ENCODE assay signal across 9 mouse cellular contexts in genomic region chr5:115192828-115193195, GRCm38 (mm10). TPM values are rescaled to one million over a fixed set of nuclear protein-coding genes. Genes with fewer than 3 reads are reported as not detected.
DNase-seq lines count a peak whose midpoint lies in the region; ATAC-seq and TF ChIP-seq lines count a peak whose summit lies in the region.
"Had no signal": no experiment of that assay in that cellular context is flagged by ENCODE, and none has a peak within 500 bp of the region (broad histone marks: within the 10 kb centered on the region; RNA-seq: fewer than 3 reads in every experiment).

No protein-coding gene starts in this region.

- TF ChIP-seq POLR2A in myocyte (IDR thresholded peaks at IDR 0.05; ENCODE audit: insufficient read length, low read depth) = no peak

- 24% methylated on average over 7 of the region's 7 CpGs for WGBS in heart, postnatal 0 days
- 10% methylated on average over 7 of the region's 7 CpGs for WGBS in embryonic facial prominence, embryonic 12.5 days
- WGBS in hindbrain, postnatal 0 days = 9% methylated on average over 7 of the region's 7 CpGs

- no peak overlapping the region for H3K27ac ChIP-seq in heart, postnatal 0 days (ENCODE audit: low read depth)
- no peak overlapping the region for H3K27ac ChIP-seq in embryonic facial prominence, embryonic 12.5 days
- no peak overlapping the region for H3K27ac ChIP-seq in hindbrain, postnatal 0 days

- H3K4me1 ChIP-seq in heart, postnatal 0 days (ENCODE audit: control insufficient read depth, insufficient read depth) = peaks cover 10% of the 10 kb centered on the region
- H3K4me1 ChIP-seq in embryonic facial prominence, embryonic 12.5 days = peaks cover 28% of the 10 kb centered on the region
- H3K4me1 ChIP-seq in hindbrain, postnatal 0 days (ENCODE audit: insufficient read depth, low read length) = peaks cover 12% of the 10 kb centered on the region

- peak overlapping the region; percentile 94; the same call in 1 of the 2 replicates for H3K4me2 ChIP-seq in heart, postnatal 0 days (ENCODE audit: low read depth, low read length)
- peak overlapping the region; percentile 100 for H3K4me2 ChIP-seq in embryonic facial prominence, embryonic 12.5 days (replicated peaks)
- H3K4me2 ChIP-seq in hindbrain, postnatal 0 days (ENCODE audit: low read depth, low read length) = peak overlapping the region; percentile 97
- peak overlapping the region; percentile 18 for H3K4me2 ChIP-seq in myocyte (ENCODE audit: low read depth)

- no peak for TF ChIP-seq EP300 in heart, postnatal 0 days (IDR thresholded peaks at IDR 0.05; ENCODE audit: low read depth)

- H3K4me3 ChIP-seq in heart, postnatal 0 days (ENCODE audit: low read depth, low read length) = peak overlapping the region; percentile 60; the same call in 1 of the 2 replicates
- peak overlapping the region; percentile 64 for H3K4me3 ChIP-seq in embryonic facial prominence, embryonic 12.5 days
- H3K4me3 ChIP-seq in hindbrain, postnatal 0 days (ENCODE audit: low read length) = peak overlapping the region; percentile 62
- H3K4me3 ChIP-seq in myocyte = no peak overlapping the region

- H3K9ac ChIP-seq in heart, postnatal 0 days (replicated peaks; ENCODE audit: low read depth, low read length) = no peak overlapping the region
- no peak overlapping the region for H3K9ac ChIP-seq in embryonic facial prominence, embryonic 12.5 days
- H3K9ac ChIP-seq in hindbrain, postnatal 0 days (replicated peaks; ENCODE audit: low read length) = peak overlapping the region; percentile 76

- no peaks in the 10 kb centered on the region for H3K36me3 ChIP-seq in heart, postnatal 0 days (replicated peaks; ENCODE audit: control insufficient read depth, insufficient read depth, low read length)
- H3K36me3 ChIP-seq in embryonic facial prominence, embryonic 12.5 days = no peaks in the 10 kb centered on the region
- H3K36me3 ChIP-seq in hindbrain, postnatal 0 days (ENCODE audit: insufficient read depth, low read length) = no peaks in the 10 kb centered on the region
- H3K36me3 ChIP-seq in myocyte (ENCODE audit: control insufficient read depth, insufficient read depth) = no peaks in the 10 kb centered on the region

- H3K79me2 ChIP-seq in myocyte (ENCODE audit: control insufficient read depth, insufficient read depth) = no peaks in the 10 kb centered on the region

- no peaks in the 10 kb centered on the region for H3K9me3 ChIP-seq in heart, postnatal 0 days (replicated peaks; ENCODE audit: control insufficient read depth, low read length)
- H3K9me3 ChIP-seq in embryonic facial prominence, embryonic 12.5 days = no peaks in the 10 kb centered on the region
- H3K9me3 ChIP-seq in hindbrain, postnatal 0 days (ENCODE audit: low read length) = no peaks in the 10 kb centered on the region

- H3ac ChIP-seq in myocyte (ENCODE audit: control insufficient read depth, insufficient read length) = no peak overlapping the region

- no peak for DNase-seq in heart, postnatal 0 days (ENCODE audit: low spot score)
- no peak for DNase-seq in heart, postnatal 10 days
- no peak for DNase-seq in hindbrain, postnatal 0 days (ENCODE audit: low spot score)
- no peak for DNase-seq in left cerebral cortex, adult 18-20 months (ENCODE audit: low spot score in 2 of 2)
- DNase-seq in right cerebral cortex, postnatal 14 days = no peak

- intact Hi-C loops in heart, postnatal 10 days (cut with DNase I) = no loop called here

- no peak for ATAC-seq in heart, postnatal 0 days (ENCODE audit: insufficient read depth, low read depth)
- ATAC-seq in embryonic facial prominence, embryonic 12.5 days (ENCODE audit: insufficient number of reproducible peaks, insufficient read depth, low FRiP score, low TSS enrichment) = no peak
- ATAC-seq in hindbrain, postnatal 0 days = no peak
- no peak for ATAC-seq in erythroid progenitor cell, adult 5-6 weeks (replicated peaks; ENCODE audit: low FRiP score, poor library complexity, severe bottlenecking)

- no peak for TF ChIP-seq CTCF in heart, postnatal 0 days (IDR thresholded peaks at IDR 0.05; ENCODE audit: low read depth)
- no peak for TF ChIP-seq CTCF in hindbrain, postnatal 0 days (IDR thresholded peaks at IDR 0.05; ENCODE audit: low read depth)

- peaks cover 65% of the 10 kb centered on the region for H3K27me3 ChIP-seq in heart, postnatal 0 days (ENCODE audit: control insufficient read depth, insufficient read depth, low read length)
- peaks cover 70% of the 10 kb centered on the region for H3K27me3 ChIP-seq in embryonic facial prominence, embryonic 12.5 days
- peaks cover 12% of the 10 kb centered on the region; the same call in 1 of the 2 replicates for H3K27me3 ChIP-seq in hindbrain, postnatal 0 days (ENCODE audit: insufficient read depth, low read length)
- peaks cover 61% of the 10 kb centered on the region for H3K27me3 ChIP-seq in myocyte (ENCODE audit: control insufficient read depth, insufficient read depth, insufficient read length)

TF ChIP-seq in myocyte, 11 proteins besides CTCF, POLR2A, EP300 and RAD21:
- TF ChIP-seq MYOD1 (IDR thresholded peaks at IDR 0.05; ENCODE audit: control insufficient read depth in 1 of 3, insufficient read length in 2 of 3, low read depth in 2 of 3) (no peak), POLR2AphosphoS2 (IDR thresholded peaks at IDR 0.05; ENCODE audit: insufficient read length, low read depth) (no peak), USF1 (IDR thresholded peaks at IDR 0.05; ENCODE audit: low read depth) (no peak), MYOG (IDR thresholded peaks at IDR 0.05; ENCODE audit: control insufficient read depth in 1 of 3, insufficient read depth in 1 of 3, insufficient read length in 2 of 3, low read depth in 2 of 3) (no peak), TCF3 (IDR thresholded peaks at IDR 0.05; ENCODE audit: insufficient read length, low read depth) (no peak)

RNA-seq across cellular contexts. Expression of gene Cabp1, which starts 1.4 kb away (rescaled TPM):
- 0.39 and 4.1 TPM in 2 replicates for total RNA-seq in heart, postnatal 0 days (2014; rRNA removed; ENCODE audit: low replicate concordance)
- 0.78 and 0.96 TPM in 2 replicates for polyA plus RNA-seq in heart, postnatal 0 days (2015; fragmentation: Nextera tagmentation; extraction: Ambion mirVana)
- 1 to 10 TPM; 6.4 to 6.6 TPM for total RNA-seq in heart, postnatal 10 days (2021)
- 2.6 and 4.7 TPM in 2 replicates for polyA plus RNA-seq in embryonic facial prominence, embryonic 12.5 days (2016; fragmentation: Nextera tagmentation; extraction: Ambion mirVana)
- 21.4 and 34.6 TPM in 2 replicates for total RNA-seq in hindbrain, postnatal 0 days (2014; rRNA removed)
- polyA plus RNA-seq in hindbrain, postnatal 0 days (2015; fragmentation: Nextera tagmentation; extraction: Ambion mirVana) = 20.9 and 23.6 TPM in 2 replicates
- 3.1 TPM for polyA plus RNA-seq in myocyte (2012; fragmentation: generic; extraction: Trizol)
- total RNA-seq in left cerebral cortex, adult 18-20 months (2021) = 100 to 1,000 TPM; 288 to 320 TPM
- total RNA-seq in erythroid progenitor cell, adult 5-6 weeks (2015; ENCODE audit: low replicate concordance) = not detected in 2 replicates
- total RNA-seq in erythroid progenitor cell, adult 5-6 weeks (2017; ENCODE audit: low replicate concordance) = not detected in 2 replicates
- total RNA-seq: common myeloid progenitor, adult 5-6 weeks had no signal

RNA-seq across cellular contexts. Expression of gene Mlec, which starts 34.8 kb away (rescaled TPM):
- 68.4 and 74.8 TPM in 2 replicates for total RNA-seq in heart, postnatal 0 days (2014; rRNA removed; ENCODE audit: low replicate concordance)
- 20.4 and 21.1 TPM in 2 replicates for polyA plus RNA-seq in heart, postnatal 0 days (2015; fragmentation: Nextera tagmentation; extraction: Ambion mirVana)
- total RNA-seq in heart, postnatal 10 days (2021) = 10 to 100 TPM; 72.9 to 85.0 TPM
- polyA plus RNA-seq in embryonic facial prominence, embryonic 12.5 days (2016; fragmentation: Nextera tagmentation; extraction: Ambion mirVana) = 82.1 and 86.6 TPM in 2 replicates
- 65.5 and 80.9 TPM in 2 replicates for total RNA-seq in hindbrain, postnatal 0 days (2014; rRNA removed)
- polyA plus RNA-seq in hindbrain, postnatal 0 days (2015; fragmentation: Nextera tagmentation; extraction: Ambion mirVana) = 15.5 and 20.6 TPM in 2 replicates
- polyA plus RNA-seq in myocyte (2012; fragmentation: generic; extraction: Trizol) = 112 TPM
- 10 to 100 TPM; 88.6 to 93.5 TPM for total RNA-seq in left cerebral cortex, adult 18-20 months (2021)
- total RNA-seq in erythroid progenitor cell, adult 5-6 weeks (2015; ENCODE audit: low replicate concordance) = 32.3 and 36.8 TPM in 2 replicates
- total RNA-seq in erythroid progenitor cell, adult 5-6 weeks (2017; ENCODE audit: low replicate concordance) = 23.2 and 25.9 TPM in 2 replicates

RNA-seq across cellular contexts. Expression of gene Pop5, which starts 42.8 kb away (rescaled TPM):
- 41.1 and 71.6 TPM in 2 replicates for total RNA-seq in heart, postnatal 0 days (2014; rRNA removed; ENCODE audit: low replicate concordance)
- polyA plus RNA-seq in heart, postnatal 0 days (2015; fragmentation: Nextera tagmentation; extraction: Ambion mirVana) = 57.9 and 65.9 TPM in 2 replicates
- 10 to 100 TPM; 28.9 to 30.8 TPM for total RNA-seq in heart, postnatal 10 days (2021)
- 82.1 and 93.4 TPM in 2 replicates for polyA plus RNA-seq in embryonic facial prominence, embryonic 12.5 days (2016; fragmentation: Nextera tagmentation; extraction: Ambion mirVana)
- total RNA-seq in hindbrain, postnatal 0 days (2014; rRNA removed) = 28.8 and 55.6 TPM in 2 replicates
- polyA plus RNA-seq in hindbrain, postnatal 0 days (2015; fragmentation: Nextera tagmentation; extraction: Ambion mirVana) = 99.1 and 99.3 TPM in 2 replicates
- 82.3 TPM for polyA plus RNA-seq in myocyte (2012; fragmentation: generic; extraction: Trizol)
- 100 to 1,000 TPM in 1 of 2 experiments, 10 to 100 TPM in 1; 95.9 to 111 TPM for total RNA-seq in left cerebral cortex, adult 18-20 months (2021)
- 45.8 and 70.0 TPM in 2 replicates for total RNA-seq in erythroid progenitor cell, adult 5-6 weeks (2015; ENCODE audit: low replicate concordance)
- total RNA-seq in erythroid progenitor cell, adult 5-6 weeks (2017; ENCODE audit: low replicate concordance) = 29.8 and 33.7 TPM in 2 replicates

RNA-seq across cellular contexts. Expression of gene Unc119b, which starts 58.0 kb away (rescaled TPM):
- 17.0 and 25.9 TPM in 2 replicates for total RNA-seq in heart, postnatal 0 days (2014; rRNA removed; ENCODE audit: low replicate concordance)
- polyA plus RNA-seq in heart, postnatal 0 days (2015; fragmentation: Nextera tagmentation; extraction: Ambion mirVana) = 10.6 and 11.7 TPM in 2 replicates
- 10 to 100 TPM; 23.8 TPM for total RNA-seq in heart, postnatal 10 days (2021)
- 56.0 and 56.3 TPM in 2 replicates for polyA plus RNA-seq in embryonic facial prominence, embryonic 12.5 days (2016; fragmentation: Nextera tagmentation; extraction: Ambion mirVana)
- 27.0 and 32.1 TPM in 2 replicates for total RNA-seq in hindbrain, postnatal 0 days (2014; rRNA removed)
- polyA plus RNA-seq in hindbrain, postnatal 0 days (2015; fragmentation: Nextera tagmentation; extraction: Ambion mirVana) = 22.5 and 23.4 TPM in 2 replicates
- 24.5 TPM for polyA plus RNA-seq in myocyte (2012; fragmentation: generic; extraction: Trizol)
- 10 to 100 TPM; 28.8 to 28.9 TPM for total RNA-seq in left cerebral cortex, adult 18-20 months (2021)
- 5.4 and 5.9 TPM in 2 replicates for total RNA-seq in erythroid progenitor cell, adult 5-6 weeks (2015; ENCODE audit: low replicate concordance)
- 5.4 and 6.8 TPM in 2 replicates for total RNA-seq in erythroid progenitor cell, adult 5-6 weeks (2017; ENCODE audit: low replicate concordance)

Comparison
In these comparisons a context has a peak if more than half of its experiments do, and no peak if none do; other contexts are left out.
1. H3K4me2 ChIP-seq: peak in every context shown above with its lines; median percentile 100 in embryonic facial prominence, embryonic 12.5 days; 97 in hindbrain, postnatal 0 days; 94 in heart, postnatal 0 days; 18 in myocyte.